Mouse (Mus musculus) testis, adult 2 months (tissue): ENCODE data around the gene Serp2.

Source experiments
- CTCF ChIP-seq: fragments of 200-500 bp; IDR thresholded peaks from 2 replicates; pipeline ENCODE4 v1.5.1; 2012; ENCODE audit warnings: low read depth, mild to moderate bottlenecking, inconsistent platforms, low read length, moderate library complexity; ENCODE audit not compliant: control insufficient read depth, insufficient read depth, insufficient replicate concordance
- POLR2A ChIP-seq: fragments of 200-500 bp; IDR thresholded peaks from 2 replicates; pipeline ENCODE4 v1.6.1; 2012; ENCODE audit warnings: low read depth, mild to moderate bottlenecking, inconsistent platforms, low read length, moderate library complexity; ENCODE audit not compliant: control insufficient read depth

- TF ChIP-seq POLR2A: no peak
- TF ChIP-seq CTCF: no peak
Measured at GRCm38 (mm10) chr14:76601654-76602053, 45.0 kb upstream of the Serp2 start.
